Mouse (Mus musculus) erythroblast, adult 5-6 weeks (primary cell): Measurements from ENCODE around the gene Zfp687. TPM values are rescaled to one million over a fixed set of nuclear protein-coding genes. Genes with fewer than 3 reads are reported as not detected.

Experiments used
- ATAC-seq: replicated peaks from 2 replicates; pipeline ENCODE4 v1.8.0; 2016; ENCODE audit warnings: moderate number of reproducible peaks, mild to moderate bottlenecking, moderate TSS enrichment, inconsistent platforms; ENCODE audit not compliant: poor library complexity, low FRiP score, severe bottlenecking
- total RNA-seq, 2 experiments: library from RNA; stranded (forward) in 1 of 2; stranded (reverse) in 1 of 2; fragments of 150-400 nt in 1 of 2; fragments of 200-764, 138-1000 nt in 1 of 2; gene quantifications; 2 replicates each; pipeline versions ENCODE4 v1.2.3 to v1.2.4; 2015 to 2017; ENCODE audit warnings: low replicate concordance in 2 of 2

Gene Zfp687
- total RNA-seq, 2 experiments from 2014 or later = 4.3 to 6.5 TPM

DNA sequence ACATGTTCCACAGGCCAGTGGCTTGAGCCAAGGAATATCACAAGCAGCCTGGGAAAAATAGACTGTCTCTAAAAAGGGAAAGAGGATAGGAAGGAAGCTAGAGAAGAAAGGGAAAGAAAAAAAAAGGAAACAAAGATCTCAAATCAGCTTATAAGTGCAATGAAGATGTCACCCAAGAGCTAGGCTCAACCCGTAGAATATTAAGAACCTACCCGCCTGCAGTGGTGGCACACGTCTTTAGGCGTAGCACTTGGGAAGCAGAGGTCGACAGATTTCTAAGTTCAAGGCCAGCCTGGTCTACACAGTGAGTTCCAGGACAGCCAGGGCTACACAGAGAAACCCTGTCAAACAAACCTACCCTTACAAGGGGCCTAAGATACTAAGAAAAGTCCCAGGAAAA, 41.6 kb downstream of the Zfp687 start:
- ATAC-seq = no peak

- ATAC-seq = no peak
Observed at GRCm38 (mm10) chr3:94972552-94972951, 42.7 kb downstream of the Zfp687 start.

DNA sequence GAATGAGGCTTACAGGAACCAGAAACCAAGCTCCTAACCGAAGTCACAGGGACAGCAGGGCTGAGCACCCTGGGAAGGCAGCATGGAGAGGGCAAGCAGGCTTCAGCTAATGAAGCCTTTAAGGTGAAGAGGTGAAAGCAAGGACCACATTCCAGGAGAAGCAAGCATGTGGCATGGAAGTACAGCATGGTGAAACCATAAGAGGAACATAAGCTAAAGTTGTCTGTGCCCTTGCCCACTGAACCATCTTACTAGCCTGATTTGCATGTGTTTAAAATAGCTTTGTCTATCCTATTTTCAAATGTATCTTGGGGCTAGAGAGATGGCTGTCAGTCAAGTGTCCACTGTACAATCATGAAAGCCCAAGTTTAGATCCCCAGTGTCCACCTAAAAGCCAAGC, 49.4 kb downstream of the Zfp687 start:
- ATAC-seq = no peak

DNA sequence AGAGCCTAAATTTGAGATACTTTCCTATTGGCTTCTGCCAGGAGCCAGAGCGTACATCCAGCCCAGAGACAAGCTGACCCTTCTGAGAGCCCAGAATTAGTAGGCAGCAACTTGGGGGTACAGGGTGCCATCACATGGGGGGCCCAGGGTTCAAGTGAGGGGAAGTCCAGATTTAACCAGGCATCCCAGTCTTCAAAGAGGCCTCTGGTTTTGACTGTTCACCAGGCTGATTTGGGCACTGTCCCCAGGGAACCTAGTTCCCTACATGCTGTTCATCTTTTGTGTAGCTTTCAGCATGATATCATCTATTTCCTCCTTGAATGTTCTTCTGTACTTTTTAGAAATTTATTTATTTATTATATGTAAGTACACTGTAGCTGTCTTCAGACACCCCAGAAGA, 50.3 kb downstream of the Zfp687 start:
- ATAC-seq = no peak

GRCm38 (mm10) chr3:94960322-94960721, 54.9 kb downstream of the Zfp687 start:
- ATAC-seq = no peak

GRCm38 (mm10) chr3:94959871-94960270, 55.4 kb downstream of the Zfp687 start:
- ATAC-seq = no peak

- ATAC-seq = no peak
Observed at GRCm38 (mm10) chr3:94958295-94958694, 57.0 kb downstream of the Zfp687 start.

Other genes starting within 250 kb of the Zfp687 start
- gene Cgn, start 229.0 kb downstream of the Zfp687 start, total RNA-seq (2015; ENCODE audit: low replicate concordance) = not detected in 2 replicates
- gene Cgn, start 229.0 kb downstream of the Zfp687 start, total RNA-seq (2017; ENCODE audit: low replicate concordance) = not detected in 2 replicates
- gene Pogz, start 177.9 kb downstream of the Zfp687 start, total RNA-seq (2015; ENCODE audit: low replicate concordance) = 13.6 and 25.0 TPM in 2 replicates
- gene Pogz, start 177.9 kb downstream of the Zfp687 start, total RNA-seq (2017; ENCODE audit: low replicate concordance) = 9.7 and 10.0 TPM in 2 replicates
- 108 and 126 TPM in 2 replicates for gene Psmb4, start 128.5 kb downstream of the Zfp687 start, total RNA-seq (2015; ENCODE audit: low replicate concordance)
- gene Psmb4, start 128.5 kb downstream of the Zfp687 start, total RNA-seq (2017; ENCODE audit: low replicate concordance) = 40.0 and 52.2 TPM in 2 replicates
- 20.3 and 45.0 TPM in 2 replicates for gene Selenbp1, start 82.4 kb downstream of the Zfp687 start, total RNA-seq (2015; ENCODE audit: low replicate concordance)
- gene Selenbp1, start 82.4 kb downstream of the Zfp687 start, total RNA-seq (2017; ENCODE audit: low replicate concordance) = 35.3 and 41.0 TPM in 2 replicates
- gene Rfx5, start 61.4 kb downstream of the Zfp687 start, total RNA-seq (2015; ENCODE audit: low replicate concordance) = 3.3 and 4.2 TPM in 2 replicates
- 2.2 and 5.9 TPM in 2 replicates for gene Rfx5, start 61.4 kb downstream of the Zfp687 start, total RNA-seq (2017; ENCODE audit: low replicate concordance)
- 8.6 and 14.4 TPM in 2 replicates for gene Pi4kb, start 40.7 kb downstream of the Zfp687 start, total RNA-seq (2015; ENCODE audit: low replicate concordance)
- gene Pi4kb, start 40.7 kb downstream of the Zfp687 start, total RNA-seq (2017; ENCODE audit: low replicate concordance) = 7.8 and 21.9 TPM in 2 replicates
- 76.9 and 89.3 TPM in 2 replicates for gene Psmd4, start 27.2 kb upstream of the Zfp687 start, total RNA-seq (2015; ENCODE audit: low replicate concordance)
- 102 and 150 TPM in 2 replicates for gene Psmd4, start 27.2 kb upstream of the Zfp687 start, total RNA-seq (2017; ENCODE audit: low replicate concordance)
- 31.5 and 42.4 TPM in 2 replicates for gene Pip5k1a, start 91.5 kb upstream of the Zfp687 start, total RNA-seq (2015; ENCODE audit: low replicate concordance)
- 71.0 and 81.5 TPM in 2 replicates for gene Pip5k1a, start 91.5 kb upstream of the Zfp687 start, total RNA-seq (2017; ENCODE audit: low replicate concordance)
- gene Vps72, start 95.6 kb upstream of the Zfp687 start, total RNA-seq (2015; ENCODE audit: low replicate concordance) = 8.5 and 19.4 TPM in 2 replicates
- 14.6 and 18.8 TPM in 2 replicates for gene Vps72, start 95.6 kb upstream of the Zfp687 start, total RNA-seq (2017; ENCODE audit: low replicate concordance)
- gene Tmod4, start 109.0 kb upstream of the Zfp687 start, total RNA-seq (2015; ENCODE audit: low replicate concordance) = not detected in 2 replicates
- 0.17 and 3.3 TPM in 2 replicates for gene Tmod4, start 109.0 kb upstream of the Zfp687 start, total RNA-seq (2017; ENCODE audit: low replicate concordance)
- gene Scnm1, start 118.6 kb upstream of the Zfp687 start, total RNA-seq (2015; ENCODE audit: low replicate concordance) = 36.4 and 39.0 TPM in 2 replicates
- 38.9 and 39.8 TPM in 2 replicates for gene Scnm1, start 118.6 kb upstream of the Zfp687 start, total RNA-seq (2017; ENCODE audit: low replicate concordance)
- 7.7 and 12.1 TPM in 2 replicates for gene Lysmd1, start 118.6 kb upstream of the Zfp687 start, total RNA-seq (2015; ENCODE audit: low replicate concordance)
- gene Lysmd1, start 118.6 kb upstream of the Zfp687 start, total RNA-seq (2017; ENCODE audit: low replicate concordance) = 11.7 and 13.7 TPM in 2 replicates
- 10.2 and 17.1 TPM in 2 replicates for gene Tnfaip8l2, start 126.9 kb upstream of the Zfp687 start, total RNA-seq (2015; ENCODE audit: low replicate concordance)
- gene Tnfaip8l2, start 126.9 kb upstream of the Zfp687 start, total RNA-seq (2017; ENCODE audit: low replicate concordance) = 6.0 and 12.4 TPM in 2 replicates
- gene Sema6c, start 145.0 kb upstream of the Zfp687 start, total RNA-seq (2015; ENCODE audit: low replicate concordance) = not detected in 2 replicates
- not detected in 2 replicates for gene Sema6c, start 145.0 kb upstream of the Zfp687 start, total RNA-seq (2017; ENCODE audit: low replicate concordance)
- 12.5 and 16.1 TPM in 2 replicates for gene Gabpb2, start 202.5 kb upstream of the Zfp687 start, total RNA-seq (2015; ENCODE audit: low replicate concordance)
- gene Gabpb2, start 202.5 kb upstream of the Zfp687 start, total RNA-seq (2017; ENCODE audit: low replicate concordance) = 38.1 and 40.8 TPM in 2 replicates
- 35.9 and 53.4 TPM in 2 replicates for gene Cdc42se1, start 213.3 kb upstream of the Zfp687 start, total RNA-seq (2015; ENCODE audit: low replicate concordance)
- gene Cdc42se1, start 213.3 kb upstream of the Zfp687 start, total RNA-seq (2017; ENCODE audit: low replicate concordance) = 12.8 and 21.5 TPM in 2 replicates
- gene Mllt11, start 216.7 kb upstream of the Zfp687 start, total RNA-seq (2015; ENCODE audit: low replicate concordance) = 3.1 TPM in 1 of 2 replicates, not detected in the other
- 0.14 TPM in 1 of 2 replicates, not detected in the other for gene Mllt11, start 216.7 kb upstream of the Zfp687 start, total RNA-seq (2017; ENCODE audit: low replicate concordance)
- not detected in 2 replicates for gene Gm128, start 226.2 kb upstream of the Zfp687 start, total RNA-seq (2015; ENCODE audit: low replicate concordance)
- gene Gm128, start 226.2 kb upstream of the Zfp687 start, total RNA-seq (2017; ENCODE audit: low replicate concordance) = not detected in 2 replicates
- not detected in 2 replicates for gene Bnipl, start 235.7 kb upstream of the Zfp687 start, total RNA-seq (2015; ENCODE audit: low replicate concordance)
- 0.68 TPM in 1 of 2 replicates, not detected in the other for gene Bnipl, start 235.7 kb upstream of the Zfp687 start, total RNA-seq (2017; ENCODE audit: low replicate concordance)